Mouse (Mus musculus) kidney, adult 9 months (tissue): Measurements from ENCODE around the gene Prph.
A peak's percentile ranks its signal among the peaks of the same experiment; 100 is the strongest.

Source experiments
- DNase-seq: peaks from one replicate; pipeline ENCODE4 v3.0.0; 2022

Prph gene

GRCm38 (mm10) chr15:99099984-99100383 is 45.0 kb downstream of the Prph start:
- DNase-seq: peak; percentile 40

GRCm38 (mm10) chr15:99105238-99105637 is 50.3 kb downstream of the Prph start:
- peak; percentile 38 for DNase-seq

- DNase-seq: no peak
Measured at GRCm38 (mm10) chr15:99107866-99108265, 52.9 kb downstream of the Prph start.
